Mouse (Mus musculus): ENCODE data around the gene Stt3b. TPM values are rescaled to one million over a fixed set of nuclear protein-coding genes. Genes with fewer than 3 reads are reported as not detected.
A peak's percentile ranks its signal among the peaks of the same experiment; 100 is the strongest.

Gene Stt3b
- polyA plus RNA-seq, 1 experiment from 2014 or later: 72.0 TPM

- no peak for TF ChIP-seq CTCF (IDR thresholded peaks at IDR 0.05; ENCODE audit: low read depth)
- Histone ChIP-seq H3K4me3 (replicated peaks; ENCODE audit: low read depth, low read length) (no peak overlapping the region), H3K9ac (ENCODE audit: low read depth, low read length) (no peak overlapping the region), H3K4me1 (replicated peaks; ENCODE audit: insufficient read depth, low read length) (no peaks in the 10 kb centered on the region), H3K36me3 (ENCODE audit: insufficient read depth, low read length) (peaks cover 61% of the 10 kb centered on the region), H3K27me3 (ENCODE audit: insufficient read depth, low read length) (no peaks in the 10 kb centered on the region), H3K27ac (no peak overlapping the region), H3K9me3 (replicated peaks; ENCODE audit: low read length) (no peaks in the 10 kb centered on the region), H3K4me2 (ENCODE audit: low read length) (no peak overlapping the region)
- 86% methylated on average over 6 of the region's 6 CpGs for WGBS
- DNase-seq (ENCODE audit: low spot score) (no peak), ATAC-seq (replicated peaks; ENCODE audit: low FRiP score, low read depth) (no peak)
Measured at GRCm38 (mm10) chr9:115243630-115244029, 66.6 kb downstream of the Stt3b start.

- Histone ChIP-seq H3K36me3 (ENCODE audit: insufficient read depth, low read length) (peaks cover 35% of the 10 kb centered on the region), H3K4me1 (replicated peaks; ENCODE audit: insufficient read depth, low read length) (no peaks in the 10 kb centered on the region), H3K9ac (ENCODE audit: low read depth, low read length) (no peak overlapping the region), H3K27ac (no peak overlapping the region), H3K9me3 (replicated peaks; ENCODE audit: low read length) (no peaks in the 10 kb centered on the region), H3K4me3 (replicated peaks; ENCODE audit: low read depth, low read length) (no peak overlapping the region), H3K4me2 (ENCODE audit: low read length) (no peak overlapping the region), H3K27me3 (ENCODE audit: insufficient read depth, low read length) (no peaks in the 10 kb centered on the region)
- ATAC-seq (replicated peaks; ENCODE audit: low FRiP score, low read depth) (no peak), DNase-seq (ENCODE audit: low spot score) (no peak)
- peak; percentile 27; the same call in 1 of the 2 replicates for TF ChIP-seq CTCF (IDR thresholded peaks at IDR 0.05; ENCODE audit: low read depth)
- WGBS: 98% methylated on average over 5 of the region's 5 CpGs
Measured at GRCm38 (mm10) chr9:115239861-115240260, 70.4 kb downstream of the Stt3b start.

GRCm38 (mm10) chr9:115237943-115238342 lies 72.3 kb downstream of the Stt3b start:
- H3K27me3 ChIP-seq (ENCODE audit: insufficient read depth, low read length): no peaks in the 10 kb centered on the region
- DNase-seq (ENCODE audit: low spot score) (no peak), ATAC-seq (replicated peaks; ENCODE audit: low FRiP score, low read depth) (no peak)
- H3K4me2 ChIP-seq (ENCODE audit: low read length): no peak overlapping the region
- H3K4me3 ChIP-seq (replicated peaks; ENCODE audit: low read depth, low read length): no peak overlapping the region
- H3K27ac ChIP-seq: no peak overlapping the region
- TF ChIP-seq CTCF (IDR thresholded peaks at IDR 0.05; ENCODE audit: low read depth): no peak
- peaks cover 16% of the 10 kb centered on the region for H3K36me3 ChIP-seq (ENCODE audit: insufficient read depth, low read length)
- H3K4me1 ChIP-seq (replicated peaks; ENCODE audit: insufficient read depth, low read length): no peaks in the 10 kb centered on the region
- no peaks in the 10 kb centered on the region for H3K9me3 ChIP-seq (replicated peaks; ENCODE audit: low read length)
- H3K9ac ChIP-seq (ENCODE audit: low read depth, low read length): no peak overlapping the region

GRCm38 (mm10) chr9:115236352-115236841 lies 73.8 kb downstream of the Stt3b start:
- no peaks in the 10 kb centered on the region for H3K4me1 ChIP-seq (replicated peaks; ENCODE audit: insufficient read depth, low read length)
- no peak for TF ChIP-seq CTCF (IDR thresholded peaks at IDR 0.05; ENCODE audit: low read depth)
- no peak overlapping the region for H3K4me2 ChIP-seq (ENCODE audit: low read length)
- H3K36me3 ChIP-seq (ENCODE audit: insufficient read depth, low read length): 0 out of 2 replicates have a peak, but pooled peaks cover 6% of the 10 kb centered on the region
- no peak for DNase-seq (ENCODE audit: low spot score)
- H3K27me3 ChIP-seq (ENCODE audit: insufficient read depth, low read length): no peaks in the 10 kb centered on the region
- peak overlapping the region; percentile 25; the same call in 1 of the 2 replicates for H3K27ac ChIP-seq
- H3K4me3 ChIP-seq (replicated peaks; ENCODE audit: low read depth, low read length): no peak overlapping the region
- ATAC-seq (replicated peaks; ENCODE audit: low FRiP score, low read depth): peak; percentile 84
- H3K9me3 ChIP-seq (replicated peaks; ENCODE audit: low read length): no peaks in the 10 kb centered on the region
- 69% methylated on average over 8 of the region's 8 CpGs for WGBS
- no peak overlapping the region for H3K9ac ChIP-seq (ENCODE audit: low read depth, low read length)

GRCm38 (mm10) chr9:115234561-115234960 lies 75.7 kb downstream of the Stt3b start:
- ATAC-seq (replicated peaks; ENCODE audit: low FRiP score, low read depth) (no peak), DNase-seq (ENCODE audit: low spot score) (no peak)
- H3K27me3 ChIP-seq (ENCODE audit: insufficient read depth, low read length): no peaks in the 10 kb centered on the region
- H3K4me3 ChIP-seq (replicated peaks; ENCODE audit: low read depth, low read length): no peak overlapping the region
- TF ChIP-seq CTCF (IDR thresholded peaks at IDR 0.05; ENCODE audit: low read depth): no peak
- H3K9me3 ChIP-seq (replicated peaks; ENCODE audit: low read length): no peaks in the 10 kb centered on the region
- H3K27ac ChIP-seq: no peak overlapping the region
- no peaks in the 10 kb centered on the region for H3K36me3 ChIP-seq (ENCODE audit: insufficient read depth, low read length)
- WGBS: 91% methylated on average over 2 of the region's 2 CpGs
- H3K9ac ChIP-seq (ENCODE audit: low read depth, low read length): no peak overlapping the region
- H3K4me1 ChIP-seq (replicated peaks; ENCODE audit: insufficient read depth, low read length): no peaks in the 10 kb centered on the region
- no peak overlapping the region for H3K4me2 ChIP-seq (ENCODE audit: low read length)

GRCm38 (mm10) chr9:115233721-115234120 lies 76.5 kb downstream of the Stt3b start:
- H3K27me3 ChIP-seq (ENCODE audit: insufficient read depth, low read length): no peaks in the 10 kb centered on the region
- WGBS: 93% methylated on average over 5 of the region's 5 CpGs
- no peaks in the 10 kb centered on the region for H3K9me3 ChIP-seq (replicated peaks; ENCODE audit: low read length)
- no peak overlapping the region for H3K27ac ChIP-seq
- no peaks in the 10 kb centered on the region for H3K36me3 ChIP-seq (ENCODE audit: insufficient read depth, low read length)
- no peak overlapping the region for H3K9ac ChIP-seq (ENCODE audit: low read depth, low read length)
- H3K4me3 ChIP-seq (replicated peaks; ENCODE audit: low read depth, low read length): no peak overlapping the region
- H3K4me1 ChIP-seq (replicated peaks; ENCODE audit: insufficient read depth, low read length): no peaks in the 10 kb centered on the region
- no peak overlapping the region for H3K4me2 ChIP-seq (ENCODE audit: low read length)
- DNase-seq (ENCODE audit: low spot score) (no peak), ATAC-seq (replicated peaks; ENCODE audit: low FRiP score, low read depth) (no peak)
- no peak for TF ChIP-seq CTCF (IDR thresholded peaks at IDR 0.05; ENCODE audit: low read depth)

GRCm38 (mm10) chr9:115231476-115231875 lies 78.7 kb downstream of the Stt3b start:
- Histone ChIP-seq H3K9ac (ENCODE audit: low read depth, low read length) (no peak overlapping the region), H3K36me3 (ENCODE audit: insufficient read depth, low read length) (no peaks in the 10 kb centered on the region), H3K27ac (no peak overlapping the region), H3K27me3 (ENCODE audit: insufficient read depth, low read length) (no peaks in the 10 kb centered on the region), H3K4me3 (replicated peaks; ENCODE audit: low read depth, low read length) (no peak overlapping the region), H3K4me1 (replicated peaks; ENCODE audit: insufficient read depth, low read length) (no peaks in the 10 kb centered on the region), H3K9me3 (replicated peaks; ENCODE audit: low read length) (no peaks in the 10 kb centered on the region), H3K4me2 (ENCODE audit: low read length) (no peak overlapping the region)
- 87% methylated on average over 3 of the region's 3 CpGs for WGBS
- TF ChIP-seq CTCF (IDR thresholded peaks at IDR 0.05; ENCODE audit: low read depth): no peak
- ATAC-seq (replicated peaks; ENCODE audit: low FRiP score, low read depth) (no peak), DNase-seq (ENCODE audit: low spot score) (no peak)
